Mouse (Mus musculus) cortical plate, adult 2 months (tissue): ENCODE measurements around the gene Usp48.

ENCODE experiments used
- CTCF ChIP-seq: fragments of 200-500 bp; IDR thresholded peaks from 2 replicates; pipeline ENCODE4 v1.5.1; 2011; ENCODE audit warnings: mild to moderate bottlenecking, control low read depth, low read length; ENCODE audit not compliant: insufficient read depth; ENCODE audit errors: extremely low read depth
- POLR2A ChIP-seq: fragments of 200-500 bp; IDR thresholded peaks from 2 replicates; pipeline ENCODE4 v1.6.1; 2011; ENCODE audit warnings: mild to moderate bottlenecking, low read length, control low read depth; ENCODE audit not compliant: insufficient read depth; ENCODE audit errors: extremely low read depth

GRCm38 (mm10) chr4:137622847-137623246 lies 29.3 kb downstream of the Usp48 start:
- TF ChIP-seq CTCF (no peak), POLR2A (no peak)
